Mouse (Mus musculus) midbrain, embryonic 13.5 days (tissue): ENCODE measurements around the gene Cyct. TPM values are rescaled to one million over a fixed set of nuclear protein-coding genes. Genes with fewer than 3 reads are reported as not detected.

ENCODE experiments used
- ATAC-seq: fragments of 200-750 bp; cut with Nextera tagmentation; 2 replicates; pipeline ENCODE4 v1.8.0; 2017; ENCODE audit warnings: mild to moderate bottlenecking, moderate TSS enrichment, moderate library complexity
- H3K27ac ChIP-seq: fragments of 300-500 bp; sonication (generic); 2 replicates; pipeline ENCODE4 v1.5.1; 2015; ENCODE audit warnings: inconsistent platforms, mild to moderate bottlenecking, moderate library complexity
- H3K27me3 ChIP-seq: fragments of 300-500 bp; sonication (generic); 2 replicates; pipeline ENCODE4 v1.6.1; 2015; ENCODE audit warnings: mild to moderate bottlenecking, inconsistent platforms
- H3K36me3 ChIP-seq: fragments of 300-500 bp; sonication (generic); 2 replicates; pipeline ENCODE4 v1.6.1; 2015; ENCODE audit warnings: mild to moderate bottlenecking, inconsistent platforms
- H3K4me1 ChIP-seq: fragments of 300-500 bp; sonication (generic); replicated peaks from 2 replicates; pipeline ENCODE4 v1.6.1; 2015; ENCODE audit warnings: inconsistent platforms
- H3K4me2 ChIP-seq: fragments of 300-500 bp; sonication (generic); replicated peaks from 2 replicates; pipeline ENCODE4 v1.6.1; 2015; ENCODE audit warnings: moderate library complexity, mild to moderate bottlenecking, inconsistent platforms
- H3K4me3 ChIP-seq: fragments of 300-500 bp; sonication (generic); replicated peaks from 2 replicates; pipeline ENCODE4 v1.5.1; 2015; ENCODE audit warnings: mild to moderate bottlenecking, inconsistent platforms
- H3K9ac ChIP-seq: fragments of 300-500 bp; sonication (generic); replicated peaks from 2 replicates; pipeline ENCODE4 v1.6.1; 2015; ENCODE audit warnings: mild to moderate bottlenecking, inconsistent platforms
- H3K9me3 ChIP-seq: fragments of 300-500 bp; sonication (generic); 2 replicates; pipeline ENCODE4 v1.6.1; 2016; ENCODE audit warnings: mild to moderate bottlenecking, inconsistent platforms
- WGBS: fragments of 180-500 bp; shearing (Covaris S2); methylation state at CpG from one replicate; pipeline ENCODE4 v1.1.7; 2015; 5-methylcytosine and 5-hydroxymethylcytosine counted together
- polyA plus RNA-seq: library from polyadenylated mRNA; unstranded; fragments of >200 nt; fragmentation: Nextera tagmentation; extraction: Ambion mirVana; gene quantifications from 2 replicates; pipeline ENCODE4 v1.2.1, GENCODE M21; 2015

Gene Cyct
- polyA plus RNA-seq, result not detected in 2 replicates

DNA sequence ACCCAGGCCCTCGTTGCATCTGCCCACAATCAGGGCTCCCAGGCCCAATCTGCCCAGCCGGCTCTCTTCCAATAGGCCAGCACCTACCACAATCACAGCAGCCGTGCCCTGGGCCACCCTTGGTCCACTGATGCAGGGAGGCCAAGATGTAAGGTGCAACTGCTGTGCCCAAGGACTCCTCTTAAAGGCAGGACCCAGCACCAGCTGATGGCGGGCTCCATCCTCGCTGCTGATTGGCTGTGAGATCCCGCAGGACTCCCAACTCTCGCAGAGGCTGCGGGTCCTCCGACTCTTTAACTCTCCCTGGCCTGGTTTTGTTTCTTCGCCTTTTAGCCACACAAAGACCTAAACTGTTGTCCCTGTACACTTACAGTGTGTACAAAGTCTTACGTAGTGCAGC lies at the start of gene Cyct:
Gene Cyct (minus strand): TSS at position 225 of the 400 bp plus-strand sequence.
- Histone ChIP-seq H3K27me3 (no peaks in the 10 kb centered on the region), H3K4me1 (no peaks in the 10 kb centered on the region), H3K9ac (no peak within 1 kb of the TSS), H3K27ac (no peak within 1 kb of the TSS), H3K4me3 (no peak within 1 kb of the TSS), H3K4me2 (no peak within 1 kb of the TSS), H3K9me3 (no peaks in the 10 kb centered on the region), H3K36me3 (no peaks in the 10 kb centered on the region)
- no peak for ATAC-seq
- WGBS, result 88% methylated on average over 11 of the region's 11 CpGs

DNA sequence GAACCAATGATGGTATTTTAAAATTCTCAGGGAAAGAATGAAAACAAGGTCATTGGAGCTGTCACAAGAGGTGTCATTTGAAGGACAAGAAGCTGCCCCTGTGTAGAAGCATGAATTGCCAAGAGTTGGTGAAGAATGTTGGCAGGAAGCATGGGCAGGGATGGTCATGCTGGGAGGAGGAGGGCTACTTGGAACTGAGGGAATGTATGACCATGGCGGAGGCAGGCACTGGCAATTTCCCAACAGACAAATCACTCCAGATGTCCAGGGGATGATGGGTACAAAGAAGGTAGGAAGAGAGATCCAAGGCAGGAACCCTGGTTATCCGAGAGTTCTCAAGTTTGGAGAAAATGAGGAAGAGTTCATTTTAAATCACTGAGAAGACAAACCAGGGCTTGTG lies 49.7 kb upstream of the Cyct start:
- Histone ChIP-seq H3K9me3 (no peaks in the 10 kb centered on the region), H3K4me2 (no peak overlapping the region), H3K36me3 (no peaks in the 10 kb centered on the region), H3K9ac (no peak overlapping the region), H3K27me3 (peaks cover 2% of the 10 kb centered on the region; the same call in 1 of the 2 replicates), H3K27ac (no peak overlapping the region), H3K4me3 (no peak overlapping the region), H3K4me1 (peaks cover 11% of the 10 kb centered on the region)
- no peak for ATAC-seq
- 96% methylated on average over 2 of the region's 2 CpGs for WGBS

DNA sequence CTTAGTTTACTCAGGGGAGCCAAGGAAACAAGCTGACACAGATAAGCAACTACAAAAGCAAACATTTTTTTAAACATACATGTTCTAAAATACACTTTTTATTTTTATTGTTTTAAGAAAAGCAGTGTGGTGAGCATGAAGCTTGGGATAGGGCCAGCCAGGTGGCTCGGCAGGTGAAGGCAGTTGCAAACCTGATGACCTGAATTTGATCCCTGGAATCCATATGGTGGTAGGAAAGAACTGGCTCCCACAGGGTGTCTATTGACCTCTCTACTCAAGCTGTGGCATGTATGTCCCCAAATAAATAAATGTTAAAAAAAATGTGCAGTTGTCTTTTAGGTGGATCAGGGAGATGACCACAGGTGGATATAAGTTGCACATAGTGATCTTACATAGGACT lies 49.3 kb upstream of the Cyct start:
- Histone ChIP-seq H3K9ac (no peak overlapping the region), H3K27me3 (peaks cover 7% of the 10 kb centered on the region), H3K9me3 (no peaks in the 10 kb centered on the region), H3K4me3 (no peak overlapping the region), H3K36me3 (no peaks in the 10 kb centered on the region), H3K4me2 (no peak overlapping the region), H3K27ac (no peak overlapping the region), H3K4me1 (peaks cover 15% of the 10 kb centered on the region)
- ATAC-seq, result no peak
- WGBS, result 95% methylated on average over 1 of the region's 1 CpGs

DNA sequence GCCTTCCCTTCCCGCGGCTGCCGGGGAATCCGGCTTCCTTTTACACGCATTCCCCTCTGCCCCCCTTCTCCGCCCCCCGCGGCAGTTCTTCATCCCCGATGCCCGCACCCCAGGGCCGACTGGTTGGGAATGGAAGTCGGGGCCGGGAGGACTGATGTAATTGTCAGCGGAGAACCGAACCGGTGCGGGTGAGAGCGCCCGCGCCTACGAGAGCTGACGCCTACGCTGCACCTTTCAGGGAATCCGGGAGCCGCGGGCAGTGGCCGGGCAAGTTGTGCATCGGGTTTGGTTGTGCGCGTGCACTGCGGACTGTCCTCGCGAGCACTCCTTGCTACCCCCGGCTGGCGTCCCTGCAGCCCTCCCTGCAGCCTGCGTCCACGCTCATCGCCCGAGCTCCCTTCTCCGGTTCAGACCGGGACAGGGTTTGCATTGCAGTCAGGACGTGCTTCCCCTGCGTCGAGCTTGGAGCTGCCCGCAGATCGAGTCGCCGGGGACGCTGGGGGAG lies 46.7 kb upstream of the Cyct start:
- Histone ChIP-seq H3K4me2 (peak overlapping the region; percentile 85), H3K9me3 (no peaks in the 10 kb centered on the region), H3K36me3 (no peaks in the 10 kb centered on the region), H3K27me3 (peaks cover 32% of the 10 kb centered on the region), H3K9ac (peak overlapping the region; percentile 83), H3K4me3 (peak overlapping the region; percentile 72), H3K4me1 (peaks cover 19% of the 10 kb centered on the region), H3K27ac (peak overlapping the region; percentile 85)
- peak; percentile 71 for ATAC-seq
- WGBS, result under 1% methylated on average over 47 of the region's 49 CpGs

DNA sequence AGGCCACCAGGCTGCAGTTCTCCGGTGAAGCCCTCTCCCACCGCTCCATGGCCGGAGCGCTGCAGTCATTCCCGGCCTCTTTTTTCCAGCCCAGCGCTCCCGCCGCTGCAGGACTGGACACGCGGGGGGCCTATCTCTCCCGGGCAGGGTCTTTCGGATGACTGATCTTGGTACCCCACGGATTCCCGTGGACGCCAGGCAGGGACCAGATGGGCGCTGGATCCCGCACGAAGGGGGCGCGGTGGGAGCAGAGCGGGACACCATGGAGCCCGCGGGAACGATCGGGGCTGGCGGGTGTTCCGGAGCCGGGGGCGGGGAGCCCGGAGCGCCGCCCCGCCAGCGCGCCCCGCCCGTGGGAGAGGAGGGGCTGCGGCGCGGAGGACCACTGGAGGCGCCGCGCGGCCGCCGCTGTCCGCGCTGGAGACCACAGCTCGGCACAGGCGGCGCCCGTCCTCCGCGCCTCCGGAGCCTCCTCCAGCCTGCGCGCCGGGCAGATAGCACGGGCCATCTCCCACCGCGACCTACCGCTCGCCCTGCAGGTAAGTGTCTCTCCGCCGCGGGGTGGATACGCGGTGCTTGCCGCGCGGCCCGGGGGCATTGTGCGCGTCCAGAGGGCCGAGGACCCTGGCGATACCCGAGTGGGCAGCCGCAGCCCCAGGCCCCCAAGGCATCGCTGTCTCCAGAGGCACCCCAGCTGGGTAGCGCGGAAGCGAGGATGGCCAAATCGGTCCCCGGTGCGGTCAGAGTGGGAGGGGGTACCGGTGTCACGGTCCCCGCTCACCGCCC lies 46.1 kb upstream of the Cyct start, which contains the start of gene Osbpl6:
Gene Osbpl6 (plus strand): TSS at position 358 of the 786 bp plus-strand sequence.
- ATAC-seq, result peak; percentile 92
- WGBS, result under 1% methylated on average over 82 of the region's 89 CpGs
- H3K4me1 ChIP-seq, result peaks cover 19% of the 10 kb centered on the region
- H3K9ac ChIP-seq, result peak within 1 kb of the TSS; percentile 83
- no peaks in the 10 kb centered on the region for H3K9me3 ChIP-seq
- H3K4me3 ChIP-seq, result peak within 1 kb of the TSS; percentile 72
- no peaks in the 10 kb centered on the region for H3K36me3 ChIP-seq
- peak within 1 kb of the TSS; percentile 85 for H3K27ac ChIP-seq
- peak within 1 kb of the TSS; percentile 85 for H3K4me2 ChIP-seq
- peaks cover 33% of the 10 kb centered on the region for H3K27me3 ChIP-seq

DNA sequence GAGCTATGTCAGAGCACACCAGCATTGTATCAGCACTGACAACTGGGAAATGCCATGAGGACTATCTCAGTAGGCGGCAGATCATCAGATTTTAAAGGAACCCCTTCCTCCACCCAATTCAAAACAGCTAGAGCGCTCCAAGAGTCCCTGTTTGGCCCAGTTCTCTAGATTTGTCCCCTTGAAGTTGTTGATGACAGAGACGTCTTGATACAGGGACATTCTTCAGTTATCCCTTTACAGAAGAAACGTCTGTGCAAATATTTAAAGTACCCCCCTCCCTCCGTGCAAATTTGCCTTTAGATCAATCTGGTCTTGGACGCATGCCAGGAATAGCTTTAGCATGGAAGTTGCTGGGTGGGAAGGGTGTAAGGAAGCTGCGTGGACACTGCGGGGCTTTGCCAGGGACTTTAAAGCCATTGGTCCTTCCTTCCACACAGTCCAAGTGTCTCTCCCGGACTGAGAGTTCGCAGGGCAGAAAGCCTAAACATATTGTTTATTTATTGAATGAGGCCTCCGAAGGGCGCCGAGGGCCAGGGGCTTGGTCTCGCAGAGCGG lies 45.4 kb upstream of the Cyct start:
- Histone ChIP-seq H3K27me3 (peaks cover 33% of the 10 kb centered on the region), H3K36me3 (no peaks in the 10 kb centered on the region), H3K4me1 (peaks cover 19% of the 10 kb centered on the region), H3K4me3 (peak overlapping the region; percentile 72), H3K9ac (peak overlapping the region; percentile 83), H3K4me2 (peak overlapping the region; percentile 85), H3K27ac (peak overlapping the region; percentile 85), H3K9me3 (no peaks in the 10 kb centered on the region)
- ATAC-seq, result peak; percentile 59
- 2% methylated on average over 15 of the region's 15 CpGs for WGBS

DNA sequence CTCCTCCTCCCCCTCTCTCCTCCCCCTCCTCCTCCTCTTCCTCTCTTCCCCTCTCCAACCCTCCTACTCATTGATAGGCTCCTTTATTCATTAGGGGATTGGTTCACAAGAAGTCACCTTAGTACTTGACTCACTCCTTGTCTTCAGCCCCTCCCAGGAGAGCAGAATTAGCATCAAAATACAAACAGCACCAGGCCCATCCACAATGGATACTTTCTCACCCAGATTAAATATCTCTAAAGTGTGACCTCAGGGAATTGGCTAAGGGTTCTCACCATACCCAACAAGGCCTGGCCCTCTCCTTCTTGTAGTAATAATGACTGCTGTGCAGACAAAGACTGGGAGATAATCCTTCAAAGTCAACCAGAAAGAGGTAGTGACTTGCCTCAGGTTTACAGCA lies 39.9 kb upstream of the Cyct start:
- Histone ChIP-seq H3K27me3 (peaks cover 31% of the 10 kb centered on the region), H3K4me3 (no peak overlapping the region), H3K4me1 (peaks cover 10% of the 10 kb centered on the region), H3K27ac (no peak overlapping the region), H3K36me3 (no peaks in the 10 kb centered on the region), H3K9me3 (no peaks in the 10 kb centered on the region), H3K9ac (no peak overlapping the region), H3K4me2 (no peak overlapping the region)
- ATAC-seq, result no peak

DNA sequence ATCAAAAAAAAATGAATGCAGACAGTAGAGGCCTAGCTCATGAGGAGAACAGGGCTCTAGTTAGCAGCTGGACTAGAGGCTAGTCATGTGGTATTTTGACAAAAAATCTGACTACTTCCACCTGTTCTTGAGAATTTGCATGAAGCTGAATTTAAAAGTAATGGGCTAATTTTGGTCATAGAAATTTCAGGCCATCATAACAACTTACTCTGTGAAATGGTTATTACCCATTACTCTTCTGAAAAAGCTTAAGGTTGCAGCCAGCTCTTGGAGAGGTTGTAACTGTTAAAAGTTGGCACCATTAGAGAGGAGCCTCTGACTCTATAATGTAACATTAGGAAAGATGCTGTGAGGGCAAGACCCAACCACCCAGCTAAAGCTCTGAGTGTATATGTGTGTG lies 26.3 kb upstream of the Cyct start:
- H3K4me3 ChIP-seq, result no peak overlapping the region
- H3K9me3 ChIP-seq, result no peaks in the 10 kb centered on the region
- H3K4me2 ChIP-seq, result no peak overlapping the region
- no peaks in the 10 kb centered on the region for H3K4me1 ChIP-seq
- no peak overlapping the region for H3K9ac ChIP-seq
- no peak for ATAC-seq
- H3K27me3 ChIP-seq, result no peaks in the 10 kb centered on the region
- H3K27ac ChIP-seq, result no peak overlapping the region
- H3K36me3 ChIP-seq, result peaks cover 34% of the 10 kb centered on the region

DNA sequence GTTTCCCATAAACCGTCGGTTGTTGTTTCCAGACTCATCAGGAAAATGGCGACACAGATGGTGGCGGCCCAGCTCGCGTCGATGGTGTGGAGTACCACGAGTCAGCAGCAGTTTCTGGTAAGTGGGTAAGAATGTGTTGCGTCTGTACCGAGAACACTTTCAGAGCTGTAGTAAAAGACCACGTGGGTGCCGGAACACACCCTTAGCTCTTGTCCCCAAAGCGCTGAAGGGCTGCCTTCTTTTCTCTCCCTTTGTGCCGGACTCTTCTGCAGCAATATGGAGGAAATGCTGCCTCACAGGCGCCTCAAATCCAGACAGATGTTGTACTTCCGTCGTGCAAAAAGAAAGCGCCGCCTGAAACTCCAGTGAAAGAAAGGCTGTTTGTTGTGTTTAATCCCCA lies 18.4 kb upstream of the Cyct start:
- Histone ChIP-seq H3K4me3 (no peak overlapping the region), H3K27me3 (no peaks in the 10 kb centered on the region), H3K4me1 (no peaks in the 10 kb centered on the region), H3K9ac (no peak overlapping the region), H3K4me2 (no peak overlapping the region), H3K9me3 (no peaks in the 10 kb centered on the region), H3K36me3 (peaks cover 80% of the 10 kb centered on the region), H3K27ac (no peak overlapping the region)
- no peak for ATAC-seq
- WGBS, result 96% methylated on average over 19 of the region's 19 CpGs

DNA sequence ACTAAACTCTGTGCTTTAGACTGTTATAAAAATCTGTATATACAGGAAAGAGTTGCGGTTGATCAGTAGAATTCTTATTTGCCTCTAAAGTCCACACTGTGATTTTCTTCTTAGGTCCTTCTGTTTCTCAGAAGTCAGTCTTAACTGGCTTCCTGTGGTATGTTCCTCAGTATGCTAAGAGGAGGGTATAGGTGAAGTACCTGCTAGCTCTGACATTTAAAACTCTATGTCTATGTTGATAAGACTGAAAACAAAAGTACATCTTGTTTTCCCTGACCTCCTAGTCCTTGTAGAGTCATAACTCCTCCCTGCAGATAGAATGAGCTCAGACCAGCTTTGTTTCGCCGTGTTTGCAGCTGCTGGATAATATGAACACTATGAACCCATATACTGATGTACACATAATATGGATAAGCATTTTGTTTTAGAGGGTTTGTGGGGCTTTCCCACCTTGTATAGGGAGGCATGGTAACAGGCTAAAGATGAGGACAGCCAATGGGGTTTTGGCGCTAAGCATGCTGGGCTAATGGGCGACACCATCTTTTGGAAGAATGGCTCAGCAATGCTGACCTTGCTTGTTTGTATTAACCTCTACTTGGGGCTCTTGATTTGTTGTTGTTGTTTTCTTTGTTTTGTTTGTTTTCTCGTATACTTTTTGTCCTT lies 14.4 kb upstream of the Cyct start:
- Histone ChIP-seq H3K27me3 (no peaks in the 10 kb centered on the region), H3K9ac (no peak overlapping the region), H3K9me3 (no peaks in the 10 kb centered on the region), H3K4me2 (no peak overlapping the region), H3K4me1 (peaks cover 12% of the 10 kb centered on the region), H3K36me3 (peaks cover 63% of the 10 kb centered on the region), H3K4me3 (no peak overlapping the region), H3K27ac (no peak overlapping the region)
- no peak for ATAC-seq
- WGBS, result 94% methylated on average over 6 of the region's 6 CpGs

DNA sequence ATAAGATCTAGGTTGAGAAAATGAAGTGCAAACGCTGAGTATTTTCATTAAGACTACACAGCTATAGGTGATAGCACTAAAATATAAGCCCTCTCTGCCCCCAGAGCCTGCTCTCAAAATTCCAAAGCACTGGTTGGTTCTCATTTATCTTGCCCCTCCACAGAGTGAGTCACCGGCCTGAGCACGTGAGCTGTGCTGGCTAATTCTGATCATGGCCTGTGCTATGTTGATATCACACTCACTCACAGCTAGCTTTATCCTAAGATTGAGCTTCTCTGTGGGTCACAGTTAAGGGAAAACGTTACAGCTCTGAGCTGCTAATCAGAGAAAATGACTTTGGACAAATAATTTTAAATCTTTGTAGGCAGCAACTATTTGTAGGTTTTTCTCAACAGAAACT lies 12.0 kb upstream of the Cyct start:
- no peak for ATAC-seq
- 89% methylated on average over 4 of the region's 4 CpGs for WGBS
- H3K9me3 ChIP-seq, result no peaks in the 10 kb centered on the region

DNA sequence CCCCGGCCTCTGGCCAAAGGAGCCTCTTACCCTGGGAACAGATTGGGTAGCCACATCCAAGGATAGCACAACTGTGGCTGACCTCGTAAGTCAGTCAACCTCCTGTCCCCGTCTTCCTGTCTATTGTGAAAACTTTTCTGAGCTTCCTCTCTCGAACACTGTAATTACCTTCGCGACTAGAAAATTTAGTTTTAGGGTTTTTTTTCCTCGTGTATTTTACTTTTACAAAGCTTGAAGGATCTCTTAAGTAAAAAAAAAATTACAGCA lies 10.3 kb upstream of the Cyct start:
- Histone ChIP-seq H3K27me3 (no peaks in the 10 kb centered on the region), H3K4me1 (peaks cover 15% of the 10 kb centered on the region), H3K9me3 (no peaks in the 10 kb centered on the region), H3K9ac (peak overlapping the region; percentile 93), H3K4me2 (peak overlapping the region; percentile 94), H3K4me3 (peak overlapping the region; percentile 98), H3K27ac (no peak overlapping the region; the same call in 1 of the 2 replicates), H3K36me3 (peaks cover 33% of the 10 kb centered on the region)
- WGBS, result 4% methylated on average over 7 of the region's 7 CpGs
- ATAC-seq, result no peak

More for the DNA sequence above, 12.0 kb upstream of the Cyct start:
- Histone ChIP-seq H3K9ac (no peak overlapping the region), H3K4me1 (peaks cover 15% of the 10 kb centered on the region), H3K4me3 (no peak overlapping the region), H3K27me3 (no peaks in the 10 kb centered on the region), H3K27ac (no peak overlapping the region), H3K36me3 (peaks cover 41% of the 10 kb centered on the region), H3K4me2 (no peak overlapping the region)
